Mouse (Mus musculus) lung, adult 2 months (tissue): ENCODE measurements around the gene Gm37419.

Experiments
- CTCF ChIP-seq: fragments of 200-500 bp; IDR thresholded peaks from 2 replicates; pipeline ENCODE4 v1.5.1; 2011; ENCODE audit warnings: mild to moderate bottlenecking, low read length, control low read depth; ENCODE audit not compliant: insufficient read depth
- POLR2A ChIP-seq: fragments of 200-500 bp; IDR thresholded peaks from 2 replicates; pipeline ENCODE4 v1.6.1; 2011; ENCODE audit warnings: low read depth, mild to moderate bottlenecking, control low read depth, low read length, borderline replicate concordance; ENCODE audit errors: extremely low read depth

- TF ChIP-seq CTCF (no peak), POLR2A (no peak)
These were observed 28.5 kb downstream of the Gm37419 start for GRCm38 (mm10) chr16:24016742-24017141.
